Mouse (Mus musculus): ENCODE results near the gene Klf12.

Klf12 gene

GRCm38 (mm10) chr14:100231384-100231783, 53.1 kb downstream of the Klf12 start:
- no peak for DNase-seq (ENCODE audit: low spot score)

GRCm38 (mm10) chr14:100228120-100228519, 56.4 kb downstream of the Klf12 start:
- no peak for DNase-seq (ENCODE audit: low spot score)

GRCm38 (mm10) chr14:100227717-100228116, 56.8 kb downstream of the Klf12 start:
- DNase-seq (ENCODE audit: low spot score): no peak

- no peak for DNase-seq (ENCODE audit: low spot score)
Measured at GRCm38 (mm10) chr14:100224151-100224550, 60.3 kb downstream of the Klf12 start.

- DNase-seq (ENCODE audit: low spot score): no peak
Measured at GRCm38 (mm10) chr14:100222260-100222659, 62.2 kb downstream of the Klf12 start.

GRCm38 (mm10) chr14:100215213-100215785, 69.2 kb downstream of the Klf12 start:
- no peak for DNase-seq (ENCODE audit: low spot score)

GRCm38 (mm10) chr14:100213066-100213465, 71.4 kb downstream of the Klf12 start:
- DNase-seq (ENCODE audit: low spot score): no peak

- no peak for DNase-seq (ENCODE audit: low spot score)
Measured at GRCm38 (mm10) chr14:100211826-100212117, 72.7 kb downstream of the Klf12 start.

- peak; percentile 6 for DNase-seq (ENCODE audit: low spot score)
Measured at GRCm38 (mm10) chr14:100211036-100211825, 73.2 kb downstream of the Klf12 start.

- DNase-seq (ENCODE audit: low spot score): no peak
Measured at GRCm38 (mm10) chr14:100209814-100210419, 74.6 kb downstream of the Klf12 start.

GRCm38 (mm10) chr14:100207081-100207480, 77.4 kb downstream of the Klf12 start:
- no peak for DNase-seq (ENCODE audit: low spot score)

GRCm38 (mm10) chr14:100206207-100206606, 78.3 kb downstream of the Klf12 start:
- no peak for DNase-seq (ENCODE audit: low spot score)

- DNase-seq (ENCODE audit: low spot score): no peak
Measured at GRCm38 (mm10) chr14:100200058-100200688, 84.3 kb downstream of the Klf12 start.

- DNase-seq (ENCODE audit: low spot score): no peak
Measured at GRCm38 (mm10) chr14:100198636-100199035, 85.8 kb downstream of the Klf12 start.

GRCm38 (mm10) chr14:100197199-100197598, 87.3 kb downstream of the Klf12 start:
- no peak for DNase-seq (ENCODE audit: low spot score)

GRCm38 (mm10) chr14:100189490-100190197, 94.8 kb downstream of the Klf12 start:
- no peak for DNase-seq (ENCODE audit: low spot score)

- DNase-seq (ENCODE audit: low spot score): no peak
Measured at GRCm38 (mm10) chr14:100187372-100187771, 97.1 kb downstream of the Klf12 start.

- DNase-seq (ENCODE audit: low spot score): no peak
Measured at GRCm38 (mm10) chr14:100177796-100178195, 106.7 kb downstream of the Klf12 start.

GRCm38 (mm10) chr14:100165075-100165474, 119.4 kb downstream of the Klf12 start:
- no peak for DNase-seq (ENCODE audit: low spot score)

- DNase-seq (ENCODE audit: low spot score): no peak
Measured at GRCm38 (mm10) chr14:100156639-100157038, 127.8 kb downstream of the Klf12 start.

- DNase-seq (ENCODE audit: low spot score): no peak
Measured at GRCm38 (mm10) chr14:100147666-100148065, 136.8 kb downstream of the Klf12 start.

GRCm38 (mm10) chr14:100140370-100140769, 144.1 kb downstream of the Klf12 start:
- no peak for DNase-seq (ENCODE audit: low spot score)
